Mouse (Mus musculus) induced T-regulatory cell, adult 2 months (primary cell): Measurements from ENCODE around the gene Leap2.

Experiments used
- DNase-seq: peaks from one replicate; pipeline ENCODE4 v3.0.0-alpha.2; 2012; ENCODE audit warnings: low read depth

Leap2 gene

GRCm38 (mm10) chr11:53423036-53423435, at the start of gene Leap2:
Leap2 (minus strand) TSS chr11:53423170.
- DNase-seq, result no peak

- no peak for DNase-seq
Observed at GRCm38 (mm10) chr11:53472709-53473108, 49.7 kb upstream of the Leap2 start.

GRCm38 (mm10) chr11:53469968-53470695, 47.2 kb upstream of the Leap2 start, which contains the start of gene Gm9837:
Gm9837 (minus strand) TSS chr11:53470479.
- DNase-seq, result peak; percentile 91

GRCm38 (mm10) chr11:53469294-53469967, 46.5 kb upstream of the Leap2 start:
- no peak for DNase-seq

GRCm38 (mm10) chr11:53466231-53466971, 43.4 kb upstream of the Leap2 start:
- peak; percentile 57 for DNase-seq

- no peak for DNase-seq
Observed at GRCm38 (mm10) chr11:53463551-53464424, 40.8 kb upstream of the Leap2 start.

- no peak for DNase-seq
Observed at GRCm38 (mm10) chr11:53461727-53462126, 38.8 kb upstream of the Leap2 start.

GRCm38 (mm10) chr11:53460192-53460591, 37.2 kb upstream of the Leap2 start:
- DNase-seq, result no peak

- no peak for DNase-seq
Observed at GRCm38 (mm10) chr11:53458996-53459395, 36.0 kb upstream of the Leap2 start.

- DNase-seq, result no peak
Observed at GRCm38 (mm10) chr11:53457372-53457954, 34.5 kb upstream of the Leap2 start.

GRCm38 (mm10) chr11:53456474-53457371, 33.8 kb upstream of the Leap2 start, which contains the start of the genes Gm10447 and Shroom1:
Gm10447 (minus strand) TSS chr11:53457110.
Shroom1 (plus strand) TSS chr11:53457205.
- no peak for DNase-seq

- no peak for DNase-seq
Observed at GRCm38 (mm10) chr11:53453031-53453430, 30.1 kb upstream of the Leap2 start.

GRCm38 (mm10) chr11:53452396-53452795, 29.4 kb upstream of the Leap2 start:
- no peak for DNase-seq

- DNase-seq, result no peak
Observed at GRCm38 (mm10) chr11:53451361-53451760, 28.4 kb upstream of the Leap2 start.

- DNase-seq, result no peak
Observed at GRCm38 (mm10) chr11:53450070-53450705, 27.2 kb upstream of the Leap2 start.

GRCm38 (mm10) chr11:53448529-53448928, 25.6 kb upstream of the Leap2 start:
- no peak for DNase-seq

- DNase-seq, result no peak
Observed at GRCm38 (mm10) chr11:53447996-53448395, 25.0 kb upstream of the Leap2 start.

- DNase-seq, result no peak
Observed at GRCm38 (mm10) chr11:53446183-53446582, 23.2 kb upstream of the Leap2 start.

- DNase-seq, result no peak
Observed at GRCm38 (mm10) chr11:53445562-53445961, 22.6 kb upstream of the Leap2 start.

GRCm38 (mm10) chr11:53443861-53444260, 20.9 kb upstream of the Leap2 start:
- peak; percentile 46 for DNase-seq
